Mouse (Mus musculus) urinary bladder, postnatal 25 days (tissue): ENCODE measurements around the gene Hmg20b.

Source experiments
- DNase-seq: peaks from one replicate; pipeline ENCODE4 v3.0.0; 2022; ENCODE audit warnings: low spot score

Hmg20b gene

DNA sequence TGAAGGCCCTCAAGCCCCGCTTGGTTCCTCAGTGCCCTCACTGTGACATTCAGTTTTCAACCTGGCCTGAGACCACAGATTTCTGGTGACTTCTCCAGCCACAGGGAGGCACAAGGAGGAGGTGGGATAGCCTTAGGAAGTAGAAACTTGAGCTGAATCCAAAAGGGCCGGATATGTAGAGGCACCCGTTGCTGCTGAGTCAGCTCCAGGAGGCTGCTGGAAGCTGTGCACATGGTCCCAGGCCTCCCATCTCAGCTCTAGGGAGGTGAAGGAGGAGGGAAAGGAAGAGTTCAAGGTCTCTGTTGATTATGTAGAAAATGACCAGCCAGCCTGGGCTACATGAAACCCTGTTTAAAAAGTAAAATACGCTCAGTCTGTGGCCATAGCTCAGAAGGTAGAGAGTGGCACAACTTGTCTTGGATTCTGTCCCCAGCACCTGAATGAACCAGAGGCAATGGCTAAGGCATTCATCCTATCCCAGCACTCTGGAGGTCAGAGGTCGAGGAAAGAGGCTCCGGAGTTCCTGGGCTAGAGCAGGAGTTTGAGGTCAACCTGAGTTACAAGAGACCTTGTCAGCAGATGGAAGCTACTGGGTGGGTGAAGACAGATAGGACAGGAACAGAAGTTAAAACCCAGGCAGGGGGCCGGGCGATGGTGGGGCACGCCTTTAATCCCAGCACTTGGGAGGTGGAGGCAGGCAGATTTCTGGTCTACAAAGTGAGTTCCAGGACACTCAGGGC lies 4.6 kb upstream of the Hmg20b start:
- DNase-seq: no peak

- no peak for DNase-seq
These were observed 1.5 kb upstream of the Hmg20b start for GRCm38 (mm10) chr10:81351678-81352291.

- no peak for DNase-seq
These were observed 324 bp downstream of the Hmg20b start for GRCm38 (mm10) chr10:81349961-81350350.

DNA sequence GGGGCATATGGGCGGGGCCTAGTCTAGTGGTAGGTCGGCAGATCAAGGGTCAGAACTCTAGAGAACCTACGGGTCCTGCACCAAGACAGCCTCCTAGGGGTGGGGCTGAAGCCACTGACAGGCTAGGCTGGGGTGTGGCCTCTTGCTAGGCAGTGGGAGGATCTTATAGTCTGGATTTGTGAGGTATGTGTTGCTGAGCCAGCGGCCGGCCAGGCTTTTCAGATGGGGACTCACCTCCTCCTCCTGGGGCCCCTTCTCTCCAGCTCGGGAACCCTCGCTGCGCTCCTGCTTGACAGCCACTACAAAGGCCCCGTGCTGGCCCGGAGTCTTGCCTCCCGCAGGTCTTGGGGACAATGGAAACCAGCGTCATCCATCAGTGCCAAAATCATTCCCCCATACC lies 1.1 kb downstream of the Hmg20b start:
- no peak for DNase-seq

GRCm38 (mm10) chr10:81346453-81347067 lies 3.7 kb downstream of the Hmg20b start:
- DNase-seq: peak; percentile 49

DNA sequence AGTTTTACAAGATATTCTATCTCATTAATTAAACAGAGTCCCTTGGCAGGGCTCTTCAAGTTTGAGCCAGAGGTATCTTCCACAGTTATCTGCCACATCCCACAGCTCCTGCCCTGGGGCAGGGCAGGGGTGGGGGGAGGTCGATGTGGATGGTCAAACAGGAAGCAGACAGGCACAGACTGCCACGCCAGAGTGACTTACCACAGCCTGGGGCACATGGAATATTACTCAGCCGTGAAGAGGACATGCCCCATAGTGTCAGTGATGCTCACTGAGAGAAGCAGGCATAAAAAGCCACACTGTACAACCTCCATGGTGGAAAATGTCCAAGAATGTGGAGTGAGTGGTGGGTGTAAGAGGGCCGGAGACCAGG lies 5.1 kb downstream of the Hmg20b start:
- no peak for DNase-seq

- no peak for DNase-seq
These were observed 5.7 kb downstream of the Hmg20b start for GRCm38 (mm10) chr10:81344421-81345161.

- DNase-seq: no peak
These were observed 7.4 kb downstream of the Hmg20b start, which contains the start of gene Gipc3 for GRCm38 (mm10) chr10:81342686-81343505. Gene Gipc3 (minus strand): TSS chr10:81343266.

DNA sequence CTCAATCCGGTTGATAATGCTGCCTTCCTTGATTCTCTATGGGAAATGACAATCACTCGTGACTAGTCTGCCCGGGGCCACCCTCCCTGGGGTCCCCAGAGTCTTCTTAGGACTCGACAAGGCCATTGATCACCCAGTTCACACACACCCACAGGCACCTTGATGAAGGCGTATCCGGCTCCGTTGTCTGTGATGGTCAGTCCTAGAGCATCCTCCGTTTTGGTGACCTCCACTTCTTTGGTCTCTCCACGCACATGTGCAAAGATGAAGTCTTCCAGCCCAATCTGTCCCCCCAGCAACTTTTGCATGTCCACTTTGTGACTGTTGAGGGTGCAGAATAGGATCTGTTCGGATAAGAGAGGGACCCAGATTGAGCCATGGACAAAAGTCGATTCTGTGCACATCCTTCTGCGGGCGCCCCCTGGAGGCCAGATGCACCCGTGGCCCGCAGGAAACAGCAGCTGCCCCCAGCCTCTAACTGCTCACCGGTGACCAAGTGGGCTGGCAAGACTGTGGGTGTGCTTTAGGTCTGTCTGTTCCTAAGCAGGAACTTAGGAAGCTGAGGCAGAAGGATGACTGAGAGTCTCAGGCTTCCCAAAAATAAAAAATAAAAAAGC lies 8.8 kb downstream of the Hmg20b start:
- peak; percentile 75 for DNase-seq

DNA sequence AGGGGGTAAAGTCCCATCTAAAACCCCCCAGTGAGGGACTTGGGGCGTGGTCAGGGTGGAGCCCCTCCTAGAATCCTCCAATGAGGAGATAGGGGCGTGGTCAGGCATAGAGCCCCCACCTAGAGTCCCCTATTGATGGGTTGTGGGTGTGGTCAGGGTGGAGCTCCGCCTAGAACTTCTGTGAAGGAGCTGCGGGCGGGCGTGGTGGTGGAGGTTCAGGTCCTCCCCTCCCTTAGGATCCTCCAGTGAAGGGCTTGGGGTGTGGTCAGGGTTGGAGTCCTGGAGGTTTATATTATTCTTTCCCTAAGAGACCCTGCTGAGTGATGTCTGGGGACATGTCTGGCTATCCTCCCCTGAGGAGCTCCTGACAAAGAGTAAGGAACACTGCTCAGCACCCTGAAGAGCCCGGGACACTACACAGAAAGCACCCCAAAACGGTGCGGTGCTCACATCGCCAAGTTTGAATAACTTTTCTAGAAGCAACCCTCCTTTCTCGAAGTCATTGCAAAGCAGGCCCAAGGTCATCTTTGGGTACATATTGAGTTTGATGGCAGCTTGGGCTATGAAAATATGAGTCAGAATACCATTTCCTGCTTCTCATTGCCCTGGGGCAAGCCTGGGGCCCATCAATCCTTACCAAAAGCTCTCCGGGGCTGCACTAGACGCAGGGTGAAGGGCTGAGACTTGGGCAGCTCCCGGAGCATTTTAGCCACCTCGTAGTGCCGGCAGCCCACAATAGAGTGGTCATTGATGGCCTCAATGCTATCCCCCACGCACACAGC lies 9.5 kb downstream of the Hmg20b start:
- DNase-seq: no peak

DNA sequence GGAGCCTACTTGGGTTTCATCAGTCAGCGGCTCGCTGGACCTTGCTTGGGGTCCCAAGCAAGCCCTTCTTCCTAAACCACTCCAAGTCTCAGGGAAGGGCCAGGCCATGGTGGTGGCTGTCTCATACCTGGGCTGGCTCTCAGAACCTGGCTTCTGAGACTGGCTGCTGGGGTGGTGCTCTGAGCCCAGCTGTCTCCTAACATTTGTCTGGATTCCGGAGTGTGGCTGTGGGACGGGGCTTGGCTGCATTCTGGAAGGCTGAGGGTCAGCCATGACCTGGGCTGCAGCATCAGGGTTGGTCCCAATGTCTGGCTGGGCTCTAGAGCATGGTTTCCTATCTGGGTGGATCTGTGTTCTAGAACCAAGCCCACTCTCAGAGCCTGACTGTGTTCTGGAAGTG lies 13.7 kb downstream of the Hmg20b start:
- no peak for DNase-seq

- no peak for DNase-seq
These were observed 14.6 kb downstream of the Hmg20b start for GRCm38 (mm10) chr10:81335393-81336340.

GRCm38 (mm10) chr10:81334324-81334723 lies 16.0 kb downstream of the Hmg20b start:
- DNase-seq: no peak

DNA sequence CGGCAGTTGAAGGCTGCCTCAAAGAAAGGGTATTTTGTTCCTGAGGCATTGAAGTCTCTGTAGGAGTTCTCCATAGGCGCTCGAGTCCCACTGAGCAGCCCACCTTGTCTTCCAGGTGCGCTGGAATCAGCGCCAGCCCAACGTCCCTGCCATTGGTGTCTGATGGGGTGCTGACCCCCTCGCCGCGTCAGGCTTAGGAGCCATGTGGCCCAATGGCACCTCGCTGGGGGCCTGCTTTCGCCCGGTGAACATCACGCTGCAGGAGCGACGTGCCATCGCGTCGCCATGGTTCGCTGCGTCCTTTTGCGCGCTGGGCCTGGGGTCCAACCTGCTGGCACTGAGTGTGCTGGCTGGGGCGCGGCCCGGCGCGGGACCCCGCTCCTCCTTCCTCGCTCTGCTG lies 18.0 kb downstream of the Hmg20b start:
- DNase-seq: no peak

- DNase-seq: no peak
These were observed 20.3 kb downstream of the Hmg20b start for GRCm38 (mm10) chr10:81330007-81330406.

DNA sequence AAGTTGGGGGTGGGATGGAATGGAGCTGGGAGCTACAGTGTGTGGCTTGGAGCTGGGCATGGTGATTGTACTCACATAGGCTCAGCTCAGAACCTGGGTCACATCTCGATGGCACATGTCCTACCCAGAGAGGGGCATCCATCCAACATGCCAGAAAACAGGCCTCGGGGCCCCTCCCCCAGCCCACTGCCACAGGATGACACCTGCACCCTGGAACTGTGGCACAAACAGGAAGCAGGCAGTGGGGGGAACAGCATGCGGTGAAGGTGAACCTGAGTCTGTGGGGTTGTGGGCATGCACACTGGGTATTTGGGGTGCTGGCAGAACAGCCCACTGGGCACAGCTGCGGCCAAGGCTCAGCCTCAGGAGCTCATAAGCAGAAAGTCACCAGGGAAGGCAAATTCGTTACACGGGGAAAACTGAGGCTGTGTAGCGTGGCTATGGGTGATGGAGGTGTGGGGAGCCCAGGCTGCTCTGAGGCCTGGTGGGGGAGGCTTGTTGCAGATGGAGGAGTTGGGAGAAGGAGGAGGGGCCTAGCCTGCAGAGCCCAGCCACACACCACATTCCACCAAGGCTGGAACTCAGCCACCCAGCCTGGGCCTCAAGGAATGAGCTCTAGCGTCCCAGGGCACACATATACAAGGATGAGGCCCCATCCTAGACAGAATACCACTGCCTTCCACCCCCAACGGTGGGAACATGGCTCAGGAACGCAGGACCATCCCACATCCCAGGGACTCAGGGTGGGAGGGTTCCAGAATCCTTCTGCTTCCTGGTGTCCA lies 20.9 kb downstream of the Hmg20b start:
- no peak for DNase-seq

DNA sequence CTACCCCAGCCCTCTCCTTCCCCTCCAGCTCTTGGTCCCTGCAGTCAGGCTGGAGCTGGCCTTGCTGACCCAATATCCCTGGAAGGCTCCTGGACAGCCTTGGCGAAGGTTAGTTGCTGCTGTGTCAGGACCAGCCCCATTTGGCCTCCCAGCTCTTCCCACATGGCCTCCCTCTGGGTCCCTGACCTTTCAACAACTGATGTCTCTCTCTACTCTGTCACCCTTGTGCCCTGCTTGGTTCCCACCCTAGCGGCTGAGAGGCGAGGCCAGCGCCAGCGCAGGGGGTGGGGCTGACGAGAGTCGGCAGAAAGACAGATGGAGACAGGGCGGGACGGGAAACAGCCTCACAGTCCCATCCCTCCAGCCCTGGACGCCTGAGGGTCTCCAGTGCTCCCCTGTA lies 21.9 kb downstream of the Hmg20b start, which contains the start of gene Tbxa2r:
Gene Tbxa2r, plus strand, starts transcription at position 346 of the 400 bp plus-strand sequence.
- DNase-seq: no peak

DNA sequence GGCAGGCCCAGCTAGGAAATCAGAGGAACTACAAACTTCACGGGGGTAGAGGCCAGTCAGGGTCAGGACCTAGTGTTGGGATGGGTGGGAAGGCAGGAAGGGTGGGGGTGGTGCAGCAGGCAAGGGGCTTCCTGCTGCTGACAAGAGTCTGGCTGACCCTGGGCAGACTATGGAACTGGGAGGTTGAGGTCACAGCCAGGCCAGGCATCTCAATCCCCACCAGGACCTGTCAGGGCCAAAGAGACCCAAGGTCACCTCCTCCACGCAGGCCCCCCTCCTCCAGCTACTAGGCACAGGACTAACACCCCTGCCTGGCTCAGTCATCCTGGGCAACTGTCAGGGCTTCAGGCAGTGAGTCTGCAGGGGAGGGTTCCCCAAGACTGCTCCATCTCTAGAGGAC lies 22.3 kb downstream of the Hmg20b start:
- DNase-seq: no peak

GRCm38 (mm10) chr10:81326858-81327257 lies 23.4 kb downstream of the Hmg20b start:
- no peak for DNase-seq
